Comparison of ENCODE assay signal across 9 mouse cellular contexts in genomic region chr7:127936216-127936884, GRCm38 (mm10). TPM values are rescaled to one million over a fixed set of nuclear protein-coding genes. Genes with fewer than 3 reads are reported as not detected.
A peak's percentile ranks its signal among the peaks of the same experiment; 100 is the strongest.
DNase-seq lines count a peak whose midpoint lies in the region; ATAC-seq lines count a peak whose summit lies in the region.
"Had no signal": no experiment of that assay in that cellular context is flagged by ENCODE, and none has a peak within 500 bp of the region (broad histone marks: within the 10 kb centered on the region; RNA-seq: fewer than 3 reads in every experiment).

No protein-coding gene starts in this region.

- 55% methylated on average over 18 of the region's 18 CpGs for WGBS in kidney, embryonic 14.5 days
- WGBS in hindbrain, embryonic 13.5 days = 57% methylated on average over 18 of the region's 18 CpGs
- 53% methylated on average over 18 of the region's 18 CpGs for WGBS in midbrain, embryonic 14.5 days

- H3K4me1 ChIP-seq in kidney, embryonic 14.5 days (ENCODE audit: control insufficient read depth, insufficient read depth, low read length) = peaks cover 26% of the 10 kb centered on the region
- H3K4me1 ChIP-seq in brown adipose tissue, adult 24 weeks (ENCODE audit: control insufficient read depth, insufficient read depth, insufficient read length, low read length) = peaks cover 2% of the 10 kb centered on the region; the same call in 1 of the 2 replicates
- H3K4me1 ChIP-seq in hindbrain, embryonic 13.5 days (replicated peaks) = peaks cover 19% of the 10 kb centered on the region
- H3K4me1 ChIP-seq in midbrain, embryonic 14.5 days (ENCODE audit: control insufficient read depth, insufficient read depth, low read length) = 0 out of 2 replicates have a peak, but pooled peaks cover 8% of the 10 kb centered on the region

- H3K27me3 ChIP-seq in kidney, embryonic 14.5 days (ENCODE audit: control insufficient read depth, insufficient read depth, low read length) = no peaks in the 10 kb centered on the region
- peaks cover 9% of the 10 kb centered on the region; the same call in 1 of the 2 replicates for H3K27me3 ChIP-seq in hindbrain, embryonic 13.5 days
- H3K27me3 ChIP-seq in midbrain, embryonic 14.5 days (ENCODE audit: control insufficient read depth, insufficient read depth, low read length) = no peaks in the 10 kb centered on the region

- DNase-seq in kidney, adult 11 months = no peak
- DNase-seq in midbrain, embryonic 14.5 days = no peak
- no peak for DNase-seq in layer of hippocampus, adult 11-12 months (ENCODE audit: low spot score)
- DNase-seq in gastrocnemius, adult 18-20 months (ENCODE audit: low spot score) = no peak

- no peaks in the 10 kb centered on the region for H3K36me3 ChIP-seq in kidney, embryonic 14.5 days (ENCODE audit: control insufficient read depth, insufficient read depth, low read length)
- H3K36me3 ChIP-seq in hindbrain, embryonic 13.5 days = no peaks in the 10 kb centered on the region
- H3K36me3 ChIP-seq in midbrain, embryonic 14.5 days (ENCODE audit: control insufficient read depth, insufficient read depth, low read length) = no peaks in the 10 kb centered on the region

- ATAC-seq in kidney, embryonic 14.5 days (ENCODE audit: low FRiP score, low TSS enrichment) = no peak
- ATAC-seq in hindbrain, embryonic 13.5 days (ENCODE audit: low FRiP score) = peak; percentile 8; the same call in 1 of the 2 replicates
- no peak for ATAC-seq in midbrain, embryonic 14.5 days (ENCODE audit: low FRiP score, low TSS enrichment)
- ATAC-seq in activated CD4-positive, CD25-positive, alpha-beta regulatory T cell, adult 4 months = no peak

- H3K9me3 ChIP-seq in kidney, embryonic 14.5 days (ENCODE audit: control insufficient read depth, low read length) = no peaks in the 10 kb centered on the region
- no peaks in the 10 kb centered on the region for H3K9me3 ChIP-seq in hindbrain, embryonic 13.5 days
- no peaks in the 10 kb centered on the region for H3K9me3 ChIP-seq in midbrain, embryonic 14.5 days (ENCODE audit: control insufficient read depth, low read length)

- H3K4me3 ChIP-seq in kidney, embryonic 14.5 days (ENCODE audit: low read length) = peak overlapping the region; percentile 71
- H3K4me3 ChIP-seq in brown adipose tissue, adult 24 weeks (ENCODE audit: insufficient read depth, low read depth, low read length) = peak overlapping the region; percentile 69
- peak overlapping the region; percentile 74 for H3K4me3 ChIP-seq in hindbrain, embryonic 13.5 days
- peak overlapping the region; percentile 69 for H3K4me3 ChIP-seq in midbrain, embryonic 14.5 days (replicated peaks; ENCODE audit: low read depth, low read length)

- H3K4me2 ChIP-seq in kidney, embryonic 14.5 days (replicated peaks; ENCODE audit: low read depth, low read length) = peak overlapping the region; percentile 99
- H3K4me2 ChIP-seq in hindbrain, embryonic 13.5 days = peak overlapping the region; percentile 80
- H3K4me2 ChIP-seq in midbrain, embryonic 14.5 days (ENCODE audit: low read length) = peak overlapping the region; percentile 92

- H3K9ac ChIP-seq in kidney, embryonic 14.5 days (ENCODE audit: low read depth, low read length) = peak overlapping the region; percentile 76
- peak overlapping the region; percentile 84 for H3K9ac ChIP-seq in hindbrain, embryonic 13.5 days
- peak overlapping the region; percentile 77 for H3K9ac ChIP-seq in midbrain, embryonic 14.5 days (replicated peaks; ENCODE audit: low read length)

- no peak overlapping the region; the same call in 1 of the 2 replicates for H3K27ac ChIP-seq in kidney, embryonic 14.5 days (ENCODE audit: low read depth, low read length)
- H3K27ac ChIP-seq in brown adipose tissue, adult 24 weeks (replicated peaks; ENCODE audit: low read depth, low read length) = no peak overlapping the region
- peak overlapping the region; percentile 83 for H3K27ac ChIP-seq in hindbrain, embryonic 13.5 days
- peak overlapping the region; percentile 79 for H3K27ac ChIP-seq in midbrain, embryonic 14.5 days (replicated peaks; ENCODE audit: low read depth, low read length)

RNA-seq across cellular contexts. Expression of gene Prss8, which starts 6.4 kb away (rescaled TPM):
- polyA plus RNA-seq in kidney, embryonic 14.5 days (2014; fragmentation: Nextera tagmentation; extraction: Ambion mirVana) = 44.7 and 47.1 TPM in 2 replicates
- polyA plus RNA-seq in brown adipose tissue, adult 24 weeks (2012; ENCODE audit: insufficient read depth, insufficient read length, missing spikeins) = 0.79 TPM in 1 of 2 replicates, not detected in the other
- 0.26 and 0.30 TPM in 2 replicates for polyA plus RNA-seq in hindbrain, embryonic 13.5 days (2015; fragmentation: Nextera tagmentation; extraction: Ambion mirVana)
- polyA plus RNA-seq in midbrain, embryonic 14.5 days (2014; fragmentation: Nextera tagmentation; extraction: Ambion mirVana) = 0.28 TPM in 1 of 2 replicates, not detected in the other
- total RNA-seq in gastrocnemius, adult 18-20 months (2021) = not detected
- not detected for polyA plus RNA-seq in activated CD4-positive, CD25-positive, alpha-beta regulatory T cell, adult 4 months (2017; shearing (Covaris generic))
- total RNA-seq: megakaryocyte-erythroid progenitor cell, adult 5-6 weeks had no signal

RNA-seq across cellular contexts. Expression of gene Prss36, which starts 10.2 kb away (rescaled TPM):
- polyA plus RNA-seq in kidney, embryonic 14.5 days (2014; fragmentation: Nextera tagmentation; extraction: Ambion mirVana) = 12.1 and 12.4 TPM in 2 replicates
- polyA plus RNA-seq in brown adipose tissue, adult 24 weeks (2012; ENCODE audit: insufficient read depth, insufficient read length, missing spikeins) = 20.2 and 23.7 TPM in 2 replicates
- 11.8 and 13.3 TPM in 2 replicates for polyA plus RNA-seq in hindbrain, embryonic 13.5 days (2015; fragmentation: Nextera tagmentation; extraction: Ambion mirVana)
- 10.4 and 12.0 TPM in 2 replicates for polyA plus RNA-seq in midbrain, embryonic 14.5 days (2014; fragmentation: Nextera tagmentation; extraction: Ambion mirVana)
- total RNA-seq in gastrocnemius, adult 18-20 months (2021) = 1 to 10 TPM; 6.1 to 7.1 TPM
- polyA plus RNA-seq in activated CD4-positive, CD25-positive, alpha-beta regulatory T cell, adult 4 months (2017; shearing (Covaris generic)) = 1 to 10 TPM; 2.1 to 3.6 TPM

RNA-seq across cellular contexts. Expression of gene Kat8, which starts 24.0 kb away (rescaled TPM):
- polyA plus RNA-seq in kidney, embryonic 14.5 days (2014; fragmentation: Nextera tagmentation; extraction: Ambion mirVana) = 37.2 and 48.9 TPM in 2 replicates
- 17.9 and 21.4 TPM in 2 replicates for polyA plus RNA-seq in brown adipose tissue, adult 24 weeks (2012; ENCODE audit: insufficient read depth, insufficient read length, missing spikeins)
- polyA plus RNA-seq in hindbrain, embryonic 13.5 days (2015; fragmentation: Nextera tagmentation; extraction: Ambion mirVana) = 47.1 and 50.9 TPM in 2 replicates
- 44.1 and 51.2 TPM in 2 replicates for polyA plus RNA-seq in midbrain, embryonic 14.5 days (2014; fragmentation: Nextera tagmentation; extraction: Ambion mirVana)
- 10 to 100 TPM; 23.1 to 24.7 TPM for total RNA-seq in gastrocnemius, adult 18-20 months (2021)
- polyA plus RNA-seq in activated CD4-positive, CD25-positive, alpha-beta regulatory T cell, adult 4 months (2017; shearing (Covaris generic)) = 10 to 100 TPM; 29.9 to 32.1 TPM

RNA-seq across cellular contexts. Expression of gene Fus, which starts 30.9 kb away (rescaled TPM):
- 62.7 and 77.7 TPM in 2 replicates for polyA plus RNA-seq in kidney, embryonic 14.5 days (2014; fragmentation: Nextera tagmentation; extraction: Ambion mirVana)
- 250 and 260 TPM in 2 replicates for polyA plus RNA-seq in brown adipose tissue, adult 24 weeks (2012; ENCODE audit: insufficient read depth, insufficient read length, missing spikeins)
- polyA plus RNA-seq in hindbrain, embryonic 13.5 days (2015; fragmentation: Nextera tagmentation; extraction: Ambion mirVana) = 397 and 402 TPM in 2 replicates
- polyA plus RNA-seq in midbrain, embryonic 14.5 days (2014; fragmentation: Nextera tagmentation; extraction: Ambion mirVana) = 47.9 and 66.9 TPM in 2 replicates
- 10 to 100 TPM; 83.3 to 92.1 TPM for total RNA-seq in gastrocnemius, adult 18-20 months (2021)
- 10 to 100 TPM; 36.5 to 39.3 TPM for polyA plus RNA-seq in activated CD4-positive, CD25-positive, alpha-beta regulatory T cell, adult 4 months (2017; shearing (Covaris generic))

RNA-seq across cellular contexts. Expression of gene Bckdk, which starts 32.5 kb away (rescaled TPM):
- polyA plus RNA-seq in kidney, embryonic 14.5 days (2014; fragmentation: Nextera tagmentation; extraction: Ambion mirVana) = 152 and 155 TPM in 2 replicates
- polyA plus RNA-seq in brown adipose tissue, adult 24 weeks (2012; ENCODE audit: insufficient read depth, insufficient read length, missing spikeins) = 202 and 239 TPM in 2 replicates
- 59.7 and 66.8 TPM in 2 replicates for polyA plus RNA-seq in hindbrain, embryonic 13.5 days (2015; fragmentation: Nextera tagmentation; extraction: Ambion mirVana)
- polyA plus RNA-seq in midbrain, embryonic 14.5 days (2014; fragmentation: Nextera tagmentation; extraction: Ambion mirVana) = 66.1 and 77.3 TPM in 2 replicates
- 100 to 1,000 TPM; 169 to 173 TPM for total RNA-seq in gastrocnemius, adult 18-20 months (2021)
- polyA plus RNA-seq in activated CD4-positive, CD25-positive, alpha-beta regulatory T cell, adult 4 months (2017; shearing (Covaris generic)) = 10 to 100 TPM; 62.4 to 77.7 TPM

Comparison
In these comparisons a context has a peak if more than half of its experiments do, and no peak if none do; other contexts are left out.
1. H3K27ac ChIP-seq: peak in hindbrain, embryonic 13.5 days (single experiment) and midbrain, embryonic 14.5 days (single experiment); none in kidney, embryonic 14.5 days (single experiment) and brown adipose tissue, adult 24 weeks (single experiment).
2. RNA of gene Prss8, which starts 6.4 kb away (polyA plus RNA-seq): 44.7 to 47.1 TPM in kidney, embryonic 14.5 days; 0.79 TPM in brown adipose tissue, adult 24 weeks, 0.26 to 0.30 TPM in hindbrain, embryonic 13.5 days, 0.28 TPM in midbrain, embryonic 14.5 days and not detected in activated CD4-positive, CD25-positive, alpha-beta regulatory T cell, adult 4 months; every median in the first group is over 10 times any median in the second.
3. Peak in every context shown above with its lines, with median percentiles within 50 percentile points of each other: H3K4me2 ChIP-seq, H3K4me3 ChIP-seq and H3K9ac ChIP-seq.